Mouse (Mus musculus): ENCODE measurements around the gene Prss53. TPM values are rescaled to one million over a fixed set of nuclear protein-coding genes. Genes with fewer than 3 reads are reported as not detected.
A peak's percentile ranks its signal among the peaks of the same experiment; 100 is the strongest.

Prss53 gene
- polyA plus RNA-seq (2015; fragmentation: Nextera tagmentation; extraction: Ambion mirVana) = 0.21 and 0.46 TPM in 2 replicates

- no peak within 1 kb of the TSS for H3K9ac ChIP-seq
- H3K27me3 ChIP-seq = no peaks in the 10 kb centered on the region
- H3K4me1 ChIP-seq (replicated peaks) = peaks cover 23% of the 10 kb centered on the region
- H3K27ac ChIP-seq (replicated peaks) = no peak within 1 kb of the TSS
- H3K9me3 ChIP-seq (replicated peaks) = no peaks in the 10 kb centered on the region
- H3K4me2 ChIP-seq = no peak within 1 kb of the TSS
- no peak within 1 kb of the TSS for H3K4me3 ChIP-seq (replicated peaks)
- peaks cover 66% of the 10 kb centered on the region for H3K36me3 ChIP-seq (replicated peaks)
- ATAC-seq (ENCODE audit: insufficient read depth) = no peak
- WGBS (ENCODE audit: insufficient replicate concordance) = 57% methylated on average over 4 of the region's 4 CpGs
Observed at GRCm38 (mm10) chr7:127890798-127891197, at the start of gene Prss53. Prss53 (minus strand) TSS chr7:127890970.

- no peak for ATAC-seq (ENCODE audit: insufficient read depth)
- Histone ChIP-seq H3K4me3 (replicated peaks) (peak overlapping the region; percentile 72), H3K27ac (replicated peaks) (no peak overlapping the region)
Observed at GRCm38 (mm10) chr7:127936216-127936884, 45.6 kb upstream of the Prss53 start.

GRCm38 (mm10) chr7:127935748-127936159 lies 45.0 kb upstream of the Prss53 start:
- Histone ChIP-seq H3K9ac (peak overlapping the region; percentile 81), H3K4me2 (peak overlapping the region; percentile 100), H3K4me1 (replicated peaks) (peaks cover 43% of the 10 kb centered on the region), H3K9me3 (replicated peaks) (no peaks in the 10 kb centered on the region), H3K27ac (replicated peaks) (peak overlapping the region; percentile 53; the same call in 1 of the 2 replicates), H3K27me3 (no peaks in the 10 kb centered on the region), H3K36me3 (replicated peaks) (no peaks in the 10 kb centered on the region), H3K4me3 (replicated peaks) (peak overlapping the region; percentile 72)
- peak; percentile 47 for ATAC-seq (ENCODE audit: insufficient read depth)
- under 1% methylated on average over 38 of the region's 38 CpGs for WGBS (ENCODE audit: insufficient replicate concordance)

More at GRCm38 (mm10) chr7:127936216-127936884, 45.6 kb upstream of the Prss53 start:
- Histone ChIP-seq H3K4me1 (replicated peaks) (peaks cover 39% of the 10 kb centered on the region), H3K36me3 (replicated peaks) (no peaks in the 10 kb centered on the region), H3K9ac (peak overlapping the region; percentile 81), H3K4me2 (peak overlapping the region; percentile 100), H3K27me3 (no peaks in the 10 kb centered on the region), H3K9me3 (replicated peaks) (no peaks in the 10 kb centered on the region)
- WGBS (ENCODE audit: insufficient replicate concordance) = 54% methylated on average over 18 of the region's 18 CpGs

GRCm38 (mm10) chr7:127935028-127935722 lies 44.4 kb upstream of the Prss53 start:
- Histone ChIP-seq H3K27ac (replicated peaks) (peak overlapping the region; percentile 53; the same call in 1 of the 2 replicates), H3K9me3 (replicated peaks) (no peaks in the 10 kb centered on the region), H3K9ac (peak overlapping the region; percentile 81), H3K36me3 (replicated peaks) (no peaks in the 10 kb centered on the region), H3K4me1 (replicated peaks) (peaks cover 48% of the 10 kb centered on the region), H3K27me3 (0 out of 2 replicates have a peak, but pooled peaks cover 2% of the 10 kb centered on the region), H3K4me3 (replicated peaks) (peak overlapping the region; percentile 72), H3K4me2 (peak overlapping the region; percentile 100)
- 6% methylated on average over 32 of the region's 32 CpGs for WGBS (ENCODE audit: insufficient replicate concordance)
- ATAC-seq (ENCODE audit: insufficient read depth) = peak; percentile 89

- 72% methylated on average over 5 of the region's 5 CpGs for WGBS (ENCODE audit: insufficient replicate concordance)
- peaks cover 6% of the 10 kb centered on the region; the same call in 1 of the 2 replicates for H3K27me3 ChIP-seq
- H3K36me3 ChIP-seq (replicated peaks) = no peaks in the 10 kb centered on the region
- no peak overlapping the region for H3K4me2 ChIP-seq
- peaks cover 59% of the 10 kb centered on the region for H3K4me1 ChIP-seq (replicated peaks)
- no peak for ATAC-seq (ENCODE audit: insufficient read depth)
- H3K9me3 ChIP-seq (replicated peaks) = no peaks in the 10 kb centered on the region
- H3K9ac ChIP-seq = no peak overlapping the region
- H3K27ac ChIP-seq (replicated peaks) = no peak overlapping the region
- H3K4me3 ChIP-seq (replicated peaks) = no peak overlapping the region
Observed at GRCm38 (mm10) chr7:127934075-127934474, 43.3 kb upstream of the Prss53 start.

- peak overlapping the region; percentile 8 for H3K4me2 ChIP-seq
- peaks cover 66% of the 10 kb centered on the region for H3K4me1 ChIP-seq (replicated peaks)
- no peak for ATAC-seq (ENCODE audit: insufficient read depth)
Observed at GRCm38 (mm10) chr7:127932273-127933031, 41.7 kb upstream of the Prss53 start.

GRCm38 (mm10) chr7:127931351-127932135 lies 40.8 kb upstream of the Prss53 start:
- Histone ChIP-seq H3K27me3 (peaks cover 9% of the 10 kb centered on the region; the same call in 1 of the 2 replicates), H3K27ac (replicated peaks) (peak overlapping the region; percentile 64), H3K4me3 (replicated peaks) (peak overlapping the region; percentile 3; the same call in 1 of the 2 replicates), H3K36me3 (replicated peaks) (peaks cover 11% of the 10 kb centered on the region), H3K9ac (no peak overlapping the region), H3K4me2 (peak overlapping the region; percentile 37), H3K9me3 (replicated peaks) (no peaks in the 10 kb centered on the region), H3K4me1 (replicated peaks) (peaks cover 68% of the 10 kb centered on the region)
- ATAC-seq (ENCODE audit: insufficient read depth) = no peak
- WGBS (ENCODE audit: insufficient replicate concordance) = 55% methylated on average over 13 of the region's 13 CpGs

More at GRCm38 (mm10) chr7:127932273-127933031, 41.7 kb upstream of the Prss53 start:
- Histone ChIP-seq H3K36me3 (replicated peaks) (0 out of 2 replicates have a peak, but pooled peaks cover 4% of the 10 kb centered on the region), H3K9me3 (replicated peaks) (no peaks in the 10 kb centered on the region), H3K27ac (replicated peaks) (peak overlapping the region; percentile 64), H3K27me3 (peaks cover 9% of the 10 kb centered on the region; the same call in 1 of the 2 replicates), H3K9ac (no peak overlapping the region), H3K4me3 (replicated peaks) (no peak overlapping the region)
- WGBS (ENCODE audit: insufficient replicate concordance) = 50% methylated on average over 13 of the region's 13 CpGs

- Histone ChIP-seq H3K4me1 (replicated peaks) (peaks cover 60% of the 10 kb centered on the region), H3K27ac (replicated peaks) (no peak overlapping the region), H3K4me3 (replicated peaks) (no peak overlapping the region), H3K36me3 (replicated peaks) (peaks cover 17% of the 10 kb centered on the region), H3K9ac (no peak overlapping the region), H3K27me3 (peaks cover 9% of the 10 kb centered on the region; the same call in 1 of the 2 replicates), H3K9me3 (replicated peaks) (no peaks in the 10 kb centered on the region), H3K4me2 (no peak overlapping the region)
- WGBS (ENCODE audit: insufficient replicate concordance) = 67% methylated on average over 5 of the region's 5 CpGs
- no peak for ATAC-seq (ENCODE audit: insufficient read depth)
Observed at GRCm38 (mm10) chr7:127930636-127931035, 39.9 kb upstream of the Prss53 start.

- H3K27ac ChIP-seq (replicated peaks) = peak within 1 kb of the TSS; percentile 45; the same call in 1 of the 2 replicates
- no peak for ATAC-seq (ENCODE audit: insufficient read depth)
- peak within 1 kb of the TSS; percentile 49 for H3K4me3 ChIP-seq (replicated peaks)
- H3K9ac ChIP-seq = peak within 1 kb of the TSS; percentile 39
- H3K36me3 ChIP-seq (replicated peaks) = peaks cover 22% of the 10 kb centered on the region
- H3K27me3 ChIP-seq = peaks cover 9% of the 10 kb centered on the region; the same call in 1 of the 2 replicates
- 25% methylated on average over 6 of the region's 6 CpGs for WGBS (ENCODE audit: insufficient replicate concordance)
- peak within 1 kb of the TSS; percentile 50 for H3K4me2 ChIP-seq
- H3K9me3 ChIP-seq (replicated peaks) = no peaks in the 10 kb centered on the region
- peaks cover 55% of the 10 kb centered on the region for H3K4me1 ChIP-seq (replicated peaks)
Observed at GRCm38 (mm10) chr7:127929923-127930322, 39.2 kb upstream of the Prss53 start, which contains the start of gene Prss8. Prss8 (minus strand) TSS chr7:127930104.

GRCm38 (mm10) chr7:127928596-127928995 lies 37.8 kb upstream of the Prss53 start:
- peak overlapping the region; percentile 50 for H3K4me2 ChIP-seq
- H3K9me3 ChIP-seq (replicated peaks) = no peaks in the 10 kb centered on the region
- peaks cover 43% of the 10 kb centered on the region for H3K4me1 ChIP-seq (replicated peaks)
- WGBS (ENCODE audit: insufficient replicate concordance) = 60% methylated on average over 5 of the region's 5 CpGs
- no peak overlapping the region for H3K9ac ChIP-seq
- peaks cover 9% of the 10 kb centered on the region; the same call in 1 of the 2 replicates for H3K27me3 ChIP-seq
- H3K4me3 ChIP-seq (replicated peaks) = peak overlapping the region; percentile 49
- H3K27ac ChIP-seq (replicated peaks) = no peak overlapping the region
- no peak for ATAC-seq (ENCODE audit: insufficient read depth)
- peaks cover 31% of the 10 kb centered on the region for H3K36me3 ChIP-seq (replicated peaks)

Measured in liver, embryonic 15.5 days (tissue).